Mouse (Mus musculus) midbrain, embryonic 14.5 days (tissue): Measurements from ENCODE around the gene Ptpro. TPM values are rescaled to one million over a fixed set of nuclear protein-coding genes. Genes with fewer than 3 reads are reported as not detected.
"Not testable (repeated sequence)": the region's sequence is repeated elsewhere in the genome, so short reads cannot be mapped to it uniquely, and the experiment has no call there.

Experiments used
- ATAC-seq: fragments of 200-750 bp; cut with Nextera tagmentation; 2 replicates; pipeline ENCODE4 v1.8.0; 2017; ENCODE audit warnings: moderate number of reproducible peaks, moderate library complexity; ENCODE audit not compliant: low FRiP score, low TSS enrichment
- DNase-seq: peaks from one replicate; pipeline ENCODE4 v3.0.0-alpha.2; 2015
- H3K27ac ChIP-seq: fragments of 300-500 bp; sonication (generic); replicated peaks from 2 replicates; pipeline ENCODE4 v1.5.1; 2014; ENCODE audit warnings: mild to moderate bottlenecking, low read depth, low read length, moderate library complexity
- H3K27me3 ChIP-seq: fragments of 300-500 bp; sonication (generic); 2 replicates; pipeline ENCODE4 v1.6.1; 2014; ENCODE audit warnings: low read length, control low read depth, mixed read lengths; ENCODE audit not compliant: control insufficient read depth, insufficient read depth
- H3K36me3 ChIP-seq: fragments of 300-500 bp; sonication (generic); 2 replicates; pipeline ENCODE4 v1.6.1; 2014; ENCODE audit warnings: low read length, control low read depth; ENCODE audit not compliant: control insufficient read depth, insufficient read depth
- H3K4me1 ChIP-seq: fragments of 300-500 bp; sonication (generic); 2 replicates; pipeline ENCODE4 v1.6.1; 2014; ENCODE audit warnings: mild to moderate bottlenecking, antibody characterized with exemption, low read length, control low read depth; ENCODE audit not compliant: control insufficient read depth, insufficient read depth
- H3K4me2 ChIP-seq: fragments of 300-500 bp; sonication (generic); 2 replicates; pipeline ENCODE4 v1.6.1; 2014; ENCODE audit warnings: mild to moderate bottlenecking, low read length, moderate library complexity
- H3K4me3 ChIP-seq: fragments of 300-500 bp; sonication (generic); replicated peaks from 2 replicates; pipeline ENCODE4 v1.5.1; 2014; ENCODE audit warnings: low read depth, low read length
- H3K9ac ChIP-seq: fragments of 300-500 bp; sonication (generic); replicated peaks from 2 replicates; pipeline ENCODE4 v1.6.1; 2014; ENCODE audit warnings: mild to moderate bottlenecking, low read length, moderate library complexity
- H3K9me3 ChIP-seq: fragments of 300-500 bp; sonication (generic); 2 replicates; pipeline ENCODE4 v1.6.1; 2016; ENCODE audit warnings: low read length, control low read depth, mixed read lengths; ENCODE audit not compliant: control insufficient read depth
- WGBS: fragments of 180-500 bp; shearing (Covaris S2); extraction: QIAGEN DNeasy Blood & Tissue Kit; methylation state at CpG from one replicate; pipeline ENCODE4 v1.1.7; 2014; 5-methylcytosine and 5-hydroxymethylcytosine counted together
- polyA plus RNA-seq: library from polyadenylated mRNA; unstranded; fragments of >200 nt; fragmentation: Nextera tagmentation; extraction: Ambion mirVana; gene quantifications from 2 replicates; pipeline ENCODE4 v1.2.1, GENCODE M21; 2014

The Ptpro gene
- polyA plus RNA-seq, 1 experiment from 2014 or later, result 80.6 TPM

- H3K9ac ChIP-seq, result no peak overlapping the region
- no peaks in the 10 kb centered on the region for H3K27me3 ChIP-seq
- H3K4me1 ChIP-seq, result no peaks in the 10 kb centered on the region
- H3K36me3 ChIP-seq, result peaks cover 11% of the 10 kb centered on the region
- no peak overlapping the region for H3K4me2 ChIP-seq
- 87% methylated on average over 5 of the region's 5 CpGs for WGBS
- H3K27ac ChIP-seq, result no peak overlapping the region
- H3K4me3 ChIP-seq, result no peak overlapping the region
- ATAC-seq (no peak), DNase-seq (no peak)
- H3K9me3 ChIP-seq, result no peaks in the 10 kb centered on the region
Observed at GRCm38 (mm10) chr6:137463771-137464170, 211.7 kb downstream of the Ptpro start.

- Histone ChIP-seq H3K9me3 (no peaks in the 10 kb centered on the region), H3K27me3 (no peaks in the 10 kb centered on the region), H3K4me2 (no peak overlapping the region), H3K36me3 (peaks cover 11% of the 10 kb centered on the region), H3K4me1 (peaks cover 3% of the 10 kb centered on the region; the same call in 1 of the 2 replicates), H3K4me3 (no peak overlapping the region), H3K9ac (no peak overlapping the region), H3K27ac (no peak overlapping the region)
- DNase-seq, result peak; percentile 75
- WGBS, result 45% methylated on average over 2 of the region's 2 CpGs
- ATAC-seq, result no peak
Observed at GRCm38 (mm10) chr6:137465253-137465652, 213.1 kb downstream of the Ptpro start.

DNA sequence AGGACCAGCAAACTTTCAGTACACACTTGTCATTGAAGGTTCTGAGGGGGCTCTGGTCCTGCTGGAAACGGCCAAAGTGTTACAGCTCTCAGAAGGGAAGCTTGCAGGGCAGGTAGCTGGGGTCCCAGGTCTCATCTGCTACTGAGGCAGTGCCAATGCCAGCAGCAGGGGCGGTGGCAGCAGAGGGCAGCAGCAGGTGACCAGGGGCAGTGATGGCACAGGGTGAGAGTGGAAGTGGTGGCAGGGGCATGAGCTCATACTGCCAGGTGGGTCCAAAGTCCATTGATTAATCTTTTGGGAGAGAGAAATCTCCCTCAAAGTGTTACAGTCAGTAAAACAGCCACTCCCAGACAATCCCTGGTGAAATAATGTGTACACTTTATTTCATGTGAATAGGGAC, 214.1 kb downstream of the Ptpro start:
- no peak for ATAC-seq
- H3K4me1 ChIP-seq, result peaks cover 11% of the 10 kb centered on the region; the same call in 1 of the 2 replicates
- H3K36me3 ChIP-seq, result peaks cover 11% of the 10 kb centered on the region
- no peak overlapping the region for H3K4me2 ChIP-seq
- H3K27ac ChIP-seq, result no peak overlapping the region
- H3K27me3 ChIP-seq, result no peaks in the 10 kb centered on the region
- DNase-seq, result no peak
- H3K9me3 ChIP-seq, result no peaks in the 10 kb centered on the region
- no peak overlapping the region for H3K4me3 ChIP-seq
- 82% methylated on average over 2 of the region's 2 CpGs for WGBS
- H3K9ac ChIP-seq, result no peak overlapping the region

DNA sequence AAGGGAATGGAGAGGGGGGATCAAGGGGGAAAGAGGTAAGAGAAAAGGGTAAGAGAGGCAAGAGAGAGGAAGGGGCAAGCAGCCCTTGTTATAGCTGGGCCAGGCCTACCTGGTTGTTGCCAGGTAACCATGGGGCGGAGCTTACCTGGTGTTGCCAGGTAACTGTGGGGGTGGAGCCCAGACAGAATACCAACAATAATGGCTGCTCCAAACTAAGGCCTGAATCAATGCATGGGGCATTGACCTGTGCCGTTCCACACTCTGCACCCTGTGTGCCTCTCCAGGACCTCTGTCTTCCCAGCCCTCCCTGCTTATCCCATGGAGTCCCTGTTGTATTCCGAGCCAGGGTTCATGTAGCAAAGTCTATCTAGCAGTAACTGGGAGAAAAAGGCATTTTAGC, 215.6 kb downstream of the Ptpro start:
- Histone ChIP-seq H3K9ac (no peak overlapping the region), H3K27me3 (no peaks in the 10 kb centered on the region), H3K4me2 (no peak overlapping the region), H3K4me1 (peaks cover 11% of the 10 kb centered on the region), H3K4me3 (no peak overlapping the region), H3K27ac (no peak overlapping the region), H3K36me3 (no peaks in the 10 kb centered on the region; the same call in 1 of the 2 replicates), H3K9me3 (no peaks in the 10 kb centered on the region)
- DNase-seq (no peak), ATAC-seq (no peak)
- 83% methylated on average over 3 of the region's 3 CpGs for WGBS

GRCm38 (mm10) chr6:137469541-137469940, 217.4 kb downstream of the Ptpro start:
- Histone ChIP-seq H3K9ac (no peak overlapping the region), H3K4me3 (no peak overlapping the region), H3K9me3 (no peaks in the 10 kb centered on the region), H3K27me3 (no peaks in the 10 kb centered on the region), H3K4me1 (peaks cover 11% of the 10 kb centered on the region), H3K27ac (no peak overlapping the region), H3K4me2 (no peak overlapping the region), H3K36me3 (no peaks in the 10 kb centered on the region; the same call in 1 of the 2 replicates)
- DNase-seq (no peak), ATAC-seq (no peak)
- WGBS, result 97% methylated on average over 4 of the region's 4 CpGs

DNA sequence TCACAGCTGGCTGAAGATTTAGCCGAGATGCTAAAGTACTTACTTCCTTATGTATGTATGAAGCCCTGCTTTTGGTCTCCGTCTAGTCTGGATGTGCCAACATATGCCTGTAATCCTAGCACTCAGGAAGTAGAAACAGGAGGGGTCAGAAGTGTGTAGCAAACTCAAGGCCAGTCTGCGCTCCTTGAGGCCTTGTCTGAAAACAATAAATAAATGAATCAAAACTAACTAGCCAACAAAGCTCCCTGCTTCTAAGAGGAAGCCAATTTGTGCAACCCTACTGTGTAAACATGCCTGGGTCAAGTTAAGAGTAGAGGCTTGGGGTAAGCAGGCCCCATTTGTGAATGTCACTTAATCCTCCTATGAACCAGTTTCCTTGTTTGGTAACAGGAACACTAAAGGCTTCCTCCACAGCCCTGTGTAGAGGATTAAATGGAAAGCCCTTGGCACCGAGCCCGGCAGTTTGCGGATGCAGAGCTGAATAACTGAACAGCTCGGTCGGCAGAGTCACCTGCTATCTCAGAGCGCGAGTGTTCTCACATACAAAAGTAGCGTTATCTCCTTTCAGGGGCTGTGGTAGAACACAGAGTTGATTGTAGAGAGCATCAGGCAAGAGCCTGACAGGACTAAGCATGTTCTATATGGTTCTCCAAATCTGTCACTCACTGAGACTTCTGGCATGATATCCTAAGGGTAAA, 218.9 kb downstream of the Ptpro start:
- H3K36me3 ChIP-seq, result no peaks in the 10 kb centered on the region

GRCm38 (mm10) chr6:137472129-137472528, 220.0 kb downstream of the Ptpro start:
- peak; percentile 46; the same call in 1 of the 2 replicates for ATAC-seq
- peak overlapping the region; percentile 55; the same call in 1 of the 2 replicates for H3K27ac ChIP-seq
- DNase-seq, result peak; percentile 68
- H3K4me3 ChIP-seq, result no peak overlapping the region
- WGBS, result 48% methylated on average over 9 of the region's 9 CpGs
- no peaks in the 10 kb centered on the region for H3K27me3 ChIP-seq
- peaks cover 11% of the 10 kb centered on the region for H3K4me1 ChIP-seq
- no peak overlapping the region for H3K4me2 ChIP-seq
- H3K36me3 ChIP-seq, result no peaks in the 10 kb centered on the region
- no peak overlapping the region for H3K9ac ChIP-seq
- no peaks in the 10 kb centered on the region for H3K9me3 ChIP-seq

More for the DNA sequence above, 218.9 kb downstream of the Ptpro start:
- ATAC-seq (peak; percentile 74; the same call in 1 of the 2 replicates), DNase-seq (peak; percentile 94)
- Histone ChIP-seq H3K4me2 (no peak overlapping the region), H3K27me3 (no peaks in the 10 kb centered on the region), H3K4me3 (no peak overlapping the region), H3K27ac (peak overlapping the region; percentile 66), H3K9me3 (no peaks in the 10 kb centered on the region), H3K9ac (no peak overlapping the region), H3K4me1 (peaks cover 11% of the 10 kb centered on the region)
- WGBS, result 28% methylated on average over 11 of the region's 11 CpGs

- WGBS, result 84% methylated on average over 1 of the region's 1 CpGs
- Histone ChIP-seq H3K4me1 (peaks cover 11% of the 10 kb centered on the region), H3K27ac (no peak overlapping the region), H3K4me3 (no peak overlapping the region), H3K27me3 (no peaks in the 10 kb centered on the region), H3K4me2 (no peak overlapping the region), H3K9ac (no peak overlapping the region), H3K9me3 (no peaks in the 10 kb centered on the region), H3K36me3 (no peaks in the 10 kb centered on the region)
- ATAC-seq, result no peak
- DNase-seq, result no peak
Observed at GRCm38 (mm10) chr6:137473433-137473832, 221.3 kb downstream of the Ptpro start.

GRCm38 (mm10) chr6:137475695-137476094, 223.6 kb downstream of the Ptpro start:
- DNase-seq, H3K4me1 ChIP-seq: not testable (repeated sequence)
- 98% methylated on average over 5 of the region's 5 CpGs for WGBS

More at GRCm38 (mm10) chr6:137475695-137476094, 223.6 kb downstream of the Ptpro start:
- not testable (repeated sequence) for H3K4me2 ChIP-seq, H3K36me3 ChIP-seq, ATAC-seq, H3K9me3 ChIP-seq, H3K27me3 ChIP-seq, H3K4me3 ChIP-seq, H3K9ac ChIP-seq, H3K27ac ChIP-seq
